Mouse (Mus musculus) ES-E14 (cell line): ENCODE results near the gene Dnaja3.

Source experiments
- HCFC1 ChIP-seq: IDR thresholded peaks from 2 replicates; pipeline ENCODE4 v1.6.1; 2012; ENCODE audit warnings: low read length, inconsistent platforms, borderline replicate concordance; ENCODE audit not compliant: insufficient read depth
- MAFK ChIP-seq: IDR thresholded peaks from 2 replicates; pipeline ENCODE4 v1.6.1; 2014; ENCODE audit warnings: mild to moderate bottlenecking, low read depth, low read length, inconsistent platforms; ENCODE audit not compliant: insufficient read depth

- TF ChIP-seq MAFK (no peak), HCFC1 (no peak)
Observed at GRCm38 (mm10) chr16:4643670-4644419, 4.1 kb downstream of the Dnaja3 start.
